Mouse (Mus musculus) heart, adult 2 months (tissue): ENCODE results near the gene Wars2. TPM values are rescaled to one million over a fixed set of nuclear protein-coding genes. Genes with fewer than 3 reads are reported as not detected.

Experiments
- DNase-seq, 2 experiments: peaks; one replicate each; pipeline ENCODE4 v3.0.0; 2021
- H3K27ac ChIP-seq: fragments of 200-600 bp; 2 replicates; pipeline ENCODE4 v1.8.1; 2022
- H3K27me3 ChIP-seq: fragments of 200-500 bp; 2 replicates; pipeline ENCODE4 v1.6.1; 2012; ENCODE audit warnings: mild to moderate bottlenecking, low read length, inconsistent platforms, mixed read lengths; ENCODE audit not compliant: control insufficient read depth, insufficient read depth
- H3K36me3 ChIP-seq: fragments of 200-500 bp; 2 replicates; pipeline ENCODE4 v1.6.1; 2012; ENCODE audit warnings: low read length, inconsistent platforms; ENCODE audit not compliant: control insufficient read depth, insufficient read depth
- H3K4me1 ChIP-seq: fragments of 200-500 bp; 2 replicates; pipeline ENCODE4 v1.6.1; 2011; ENCODE audit warnings: low read length; ENCODE audit not compliant: control insufficient read depth, insufficient read depth
- H3K4me3 ChIP-seq: fragments of 200-600 bp; 2 replicates; pipeline ENCODE4 v1.8.1; 2022
- H3K79me2 ChIP-seq: fragments of 200-500 bp; replicated peaks from 2 replicates; pipeline ENCODE4 v1.6.1; 2012; ENCODE audit warnings: mild to moderate bottlenecking, inconsistent platforms, low read length, moderate library complexity, mixed read lengths; ENCODE audit not compliant: control insufficient read depth, insufficient read depth
- H3K9ac ChIP-seq: fragments of 200-500 bp; 2 replicates; pipeline ENCODE4 v1.6.1; 2012; ENCODE audit warnings: low read depth, mild to moderate bottlenecking, control low read depth, inconsistent platforms, low read length, mixed read lengths
- CTCF ChIP-seq: fragments of 200-600 bp; IDR thresholded peaks from 2 replicates; pipeline ENCODE4 v1.8.1; 2022; ENCODE audit warnings: antibody characterized with exemption, mild to moderate bottlenecking, moderate library complexity
- EP300 ChIP-seq: fragments of 200-500 bp; IDR thresholded peaks from 2 replicates; pipeline ENCODE4 v1.6.1; 2011; ENCODE audit warnings: low read depth, low read length, control low read depth; ENCODE audit not compliant: insufficient read depth
- POLR2A ChIP-seq: fragments of 200-500 bp; IDR thresholded peaks from 2 replicates; pipeline ENCODE4 v1.6.1; 2011; ENCODE audit warnings: mild to moderate bottlenecking, low read depth, low read length, control low read depth; ENCODE audit not compliant: insufficient read depth
- WGBS: fragments of 180-500 bp; shearing (Covaris S2); methylation state at CpG from one replicate; pipeline ENCODE4 v1.1.7; 2018; 5-methylcytosine and 5-hydroxymethylcytosine counted together
- intact Hi-C: fragments of 180-260 bp; cut with DNase I; formaldehyde crosslinking; loops from one replicate; pipeline ENCODE4 v1.15.1; 2025
- long read RNA-seq: library from polyadenylated mRNA; stranded (forward); transcript quantifications from one replicate; pipeline ENCODE4 v2.0.0, GENCODE M21; 2021
- polyA plus RNA-seq: library from polyadenylated mRNA; depleted of rRNA; stranded (reverse); fragments of >200 nt; gene quantifications from 2 replicates; pipeline ENCODE4 v1.2.3, GENCODE M21; 2012; rRNA removed
- total RNA-seq, 2 experiments: library from RNA; stranded (reverse); gene quantifications; 2 replicates each; pipeline ENCODE4 v1.2.3; 2021

Gene Wars2
- total RNA-seq, result 1 to 10 TPM; 6.4 to 6.6 TPM
- 3.5 and 4.3 TPM in 2 replicates for polyA plus RNA-seq
- long read RNA-seq, full-length matches to known transcripts, result 3 of 5 reads
- long read RNA-seq, partial matches to known transcripts, result 1 of 5 reads
- long read RNA-seq, other reads (novel, unspliced or antisense), result 1 of 5 reads

DNA sequence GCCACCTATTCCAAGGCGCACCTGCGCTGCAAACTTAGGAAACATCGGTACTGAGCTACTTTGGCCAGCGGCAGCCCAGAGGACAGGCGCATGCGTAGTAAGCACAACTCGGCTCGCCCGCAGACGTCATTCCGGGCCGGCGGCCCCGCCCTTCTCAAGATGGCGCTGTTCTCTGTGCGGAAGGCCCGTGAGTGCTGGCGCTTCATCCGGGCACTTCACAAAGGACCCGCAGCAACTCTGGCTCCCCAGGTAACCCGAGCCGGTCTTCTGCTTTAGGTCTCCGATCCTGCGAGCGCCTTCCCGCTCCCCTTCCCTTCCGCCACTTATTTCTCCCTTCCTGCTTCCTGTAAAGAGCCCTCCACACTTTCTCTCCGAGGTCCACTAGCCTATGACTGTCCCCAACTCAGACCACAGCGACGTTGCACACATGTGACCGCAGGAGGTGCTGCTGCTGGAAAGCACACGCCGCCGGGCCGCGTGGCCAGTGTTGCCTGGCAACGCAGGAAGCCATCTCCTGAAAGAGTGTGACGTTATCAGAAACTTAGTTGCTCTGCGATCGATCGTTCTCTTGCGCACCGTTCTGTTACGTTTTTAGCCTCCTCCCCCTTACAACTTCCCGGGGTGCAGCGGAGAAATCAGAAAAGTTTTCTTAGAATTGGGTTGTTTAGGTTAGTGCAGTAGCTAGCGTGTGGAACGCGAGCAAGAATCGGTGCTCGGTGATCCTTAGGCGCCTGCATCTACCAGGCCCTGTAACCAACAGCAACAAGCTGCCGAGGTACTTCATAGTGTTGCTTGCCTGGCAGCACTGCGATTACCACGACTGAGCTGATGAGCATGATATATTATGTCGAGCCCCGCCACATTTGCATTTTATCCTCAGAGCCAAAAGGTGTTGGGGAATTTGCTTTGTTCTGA lies at the start of gene Wars2:
TSS of gene Wars2 (plus strand) at position 129 of the 915 bp plus-strand sequence.
- no peaks in the 10 kb centered on the region for H3K36me3 ChIP-seq
- no peaks in the 10 kb centered on the region for H3K4me1 ChIP-seq
- H3K79me2 ChIP-seq, result no peaks in the 10 kb centered on the region
- DNase-seq, result peak; percentile 93 to 95
- intact Hi-C loops, result no loop called here
- H3K4me3 ChIP-seq, result peak within 1 kb of the TSS; percentile 75
- H3K9ac ChIP-seq, result peak within 1 kb of the TSS; percentile 59
- 1% methylated on average over 57 of the region's 57 CpGs for WGBS
- no peaks in the 10 kb centered on the region for H3K27me3 ChIP-seq
- H3K27ac ChIP-seq, result peak within 1 kb of the TSS; percentile 96
- TF ChIP-seq CTCF (peak; percentile 37), EP300 (peak; percentile 78; the same call in 1 of the 2 replicates), POLR2A (peak; percentile 70)

DNA sequence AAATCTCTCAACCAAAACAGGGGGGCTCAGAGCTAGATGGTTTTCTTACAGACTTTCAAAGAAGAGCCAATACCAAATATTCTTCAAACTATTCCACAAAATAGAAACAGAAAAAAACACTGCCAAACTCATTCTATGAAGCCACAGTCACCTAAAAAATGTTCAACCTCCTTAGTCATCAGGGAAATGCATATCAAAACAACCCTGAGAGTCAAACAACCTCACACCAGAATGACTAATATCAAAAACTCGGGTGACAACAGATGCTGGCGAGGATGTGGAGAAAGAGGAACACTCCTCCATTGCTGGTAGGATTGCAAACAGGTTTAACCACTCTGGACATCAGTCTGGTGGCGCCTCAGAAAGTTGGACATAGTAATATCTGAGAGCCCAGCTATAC lies 44.1 kb upstream of the Wars2 start:
- Histone ChIP-seq H3K27ac (no peak overlapping the region), H3K4me1 (no peaks in the 10 kb centered on the region), H3K36me3 (no peaks in the 10 kb centered on the region), H3K4me3 (no peak overlapping the region), H3K27me3 (no peaks in the 10 kb centered on the region), H3K9ac (no peak overlapping the region), H3K79me2 (no peaks in the 10 kb centered on the region)
- 58% methylated on average over 3 of the region's 3 CpGs for WGBS
- TF ChIP-seq POLR2A (no peak), CTCF (no peak), EP300 (no peak)
- no peak for DNase-seq
- intact Hi-C loops, result no loop called here

GRCm38 (mm10) chr3:99110353-99111213 lies 30.3 kb upstream of the Wars2 start:
- TF ChIP-seq POLR2A, result no peak
- no peak for TF ChIP-seq CTCF
- no peak for TF ChIP-seq EP300
- Histone ChIP-seq H3K27ac (no peak overlapping the region), H3K4me3 (no peak overlapping the region), H3K79me2 (no peaks in the 10 kb centered on the region), H3K27me3 (no peaks in the 10 kb centered on the region), H3K4me1 (no peaks in the 10 kb centered on the region), H3K9ac (no peak overlapping the region), H3K36me3 (no peaks in the 10 kb centered on the region)
- WGBS, result 52% methylated on average over 9 of the region's 9 CpGs
- intact Hi-C loops, result no loop called here
- no peak for DNase-seq

DNA sequence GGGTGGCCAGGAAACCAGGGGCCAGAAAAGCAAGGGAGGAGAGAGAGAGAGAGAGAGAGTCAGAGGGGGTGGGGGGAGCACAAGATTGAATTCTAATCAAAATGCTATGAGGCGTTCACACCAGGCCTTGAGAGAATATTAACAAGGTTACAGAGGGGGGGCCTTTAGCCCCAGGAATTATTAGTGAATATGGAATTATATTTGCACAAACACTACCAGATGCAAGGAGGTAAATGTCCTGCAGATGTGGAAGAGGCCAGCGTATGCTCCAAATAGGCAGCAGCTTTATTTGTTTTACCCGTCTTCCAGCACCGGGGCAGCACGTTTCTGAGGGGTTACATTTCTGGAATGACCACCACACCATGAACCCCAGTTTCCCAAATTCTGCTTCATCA lies 29.7 kb upstream of the Wars2 start:
- Histone ChIP-seq H3K36me3 (no peaks in the 10 kb centered on the region), H3K79me2 (no peaks in the 10 kb centered on the region), H3K9ac (no peak overlapping the region), H3K4me1 (no peaks in the 10 kb centered on the region), H3K27me3 (no peaks in the 10 kb centered on the region), H3K4me3 (no peak overlapping the region), H3K27ac (no peak overlapping the region)
- DNase-seq, result no peak
- intact Hi-C loops, result no loop called here
- TF ChIP-seq POLR2A (no peak), EP300 (no peak), CTCF (no peak)
- WGBS, result 82% methylated on average over 5 of the region's 5 CpGs

DNA sequence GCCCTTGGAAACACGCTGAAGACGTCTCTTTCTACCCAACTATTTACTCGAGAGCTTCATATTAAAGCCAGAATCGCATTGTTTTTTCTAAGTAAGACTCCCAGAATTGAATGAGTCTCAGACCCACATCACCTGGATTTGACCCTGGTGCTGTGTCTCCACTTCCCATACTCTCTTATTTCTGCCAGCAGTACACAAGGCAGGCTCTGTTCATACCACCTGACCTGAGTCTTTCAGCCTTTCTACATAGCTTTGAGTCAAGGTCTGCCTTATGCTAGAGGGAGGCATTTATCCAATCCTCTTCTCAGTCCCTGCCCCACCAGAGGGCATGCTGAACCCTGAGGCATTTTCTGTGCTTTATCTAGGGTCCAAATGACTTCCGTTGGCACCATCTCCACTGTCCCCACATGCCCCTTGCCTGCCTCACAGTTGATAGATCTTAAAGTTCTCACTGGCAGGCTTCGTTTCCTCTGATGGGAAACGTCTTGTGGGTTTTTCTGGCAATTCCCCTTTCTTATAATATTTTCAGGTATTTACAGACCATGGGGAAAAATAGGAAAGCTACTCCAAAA lies 27.5 kb upstream of the Wars2 start:
- no peaks in the 10 kb centered on the region for H3K36me3 ChIP-seq
- TF ChIP-seq CTCF (no peak), EP300 (no peak), POLR2A (no peak)
- no peak overlapping the region for H3K4me3 ChIP-seq
- 68% methylated on average over 7 of the region's 7 CpGs for WGBS
- intact Hi-C loops, result no loop called here
- H3K79me2 ChIP-seq, result no peaks in the 10 kb centered on the region
- no peaks in the 10 kb centered on the region for H3K4me1 ChIP-seq
- H3K27me3 ChIP-seq, result no peaks in the 10 kb centered on the region
- no peak overlapping the region for H3K27ac ChIP-seq
- DNase-seq, result no peak
- H3K9ac ChIP-seq, result no peak overlapping the region
